Mouse (Mus musculus): ENCODE results near the gene Fermt1.

- TF ChIP-seq POLR2A (IDR thresholded peaks at IDR 0.05; ENCODE audit: insufficient read length, low read depth) (no peak), MAX (IDR thresholded peaks at IDR 0.05; ENCODE audit: low read depth) (no peak), MYOG (IDR thresholded peaks at IDR 0.05; ENCODE audit: control insufficient read depth in 1 of 3, insufficient read depth in 1 of 3, insufficient read length in 2 of 3, low read depth in 2 of 3) (no peak), POLR2AphosphoS2 (IDR thresholded peaks at IDR 0.05; ENCODE audit: insufficient read length, low read depth) (no peak), E2F4 (IDR thresholded peaks at IDR 0.05; ENCODE audit: insufficient read depth) (no peak), REST (IDR thresholded peaks at IDR 0.05; ENCODE audit: insufficient read depth, insufficient read length) (no peak), USF1 (IDR thresholded peaks at IDR 0.05; ENCODE audit: low read depth) (no peak), SRF (IDR thresholded peaks at IDR 0.05; ENCODE audit: control insufficient read depth, insufficient read length, low read depth) (no peak), MYOD1 (IDR thresholded peaks at IDR 0.05; ENCODE audit: control insufficient read depth in 1 of 3, insufficient read length in 2 of 3, low read depth in 2 of 3) (no peak)
These were observed 47.5 kb downstream of the Fermt1 start for GRCm38 (mm10) chr2:132898211-132898610.

Measured in myocyte (in vitro differentiated cells).